Mouse (Mus musculus) embryonic facial prominence, embryonic 13.5 days (tissue): ENCODE data around the gene Cyp11a1. TPM values are rescaled to one million over a fixed set of nuclear protein-coding genes. Genes with fewer than 3 reads are reported as not detected.

Experiments
- ATAC-seq: fragments of 200-750 bp; cut with Nextera tagmentation; 2 replicates; pipeline ENCODE4 v1.8.0; 2017; ENCODE audit warnings: low read depth; ENCODE audit not compliant: insufficient number of reproducible peaks, insufficient read depth, low FRiP score, low TSS enrichment
- H3K27ac ChIP-seq: fragments of 300-500 bp; sonication (generic); 2 replicates; pipeline ENCODE4 v1.5.1; 2015; ENCODE audit warnings: moderate library complexity, mild to moderate bottlenecking, inconsistent platforms
- H3K27me3 ChIP-seq: fragments of 300-500 bp; sonication (generic); 2 replicates; pipeline ENCODE4 v1.6.1; 2015; ENCODE audit warnings: mild to moderate bottlenecking, inconsistent platforms
- H3K36me3 ChIP-seq: fragments of 300-500 bp; sonication (generic); 2 replicates; pipeline ENCODE4 v1.6.1; 2015; ENCODE audit warnings: mild to moderate bottlenecking, inconsistent platforms
- H3K4me1 ChIP-seq: fragments of 300-500 bp; sonication (generic); 2 replicates; pipeline ENCODE4 v1.6.1; 2015; ENCODE audit warnings: inconsistent platforms
- H3K4me2 ChIP-seq: fragments of 300-500 bp; sonication (generic); 2 replicates; pipeline ENCODE4 v1.6.1; 2015; ENCODE audit warnings: moderate library complexity, mild to moderate bottlenecking, inconsistent platforms
- H3K4me3 ChIP-seq: fragments of 300-500 bp; sonication (generic); 2 replicates; pipeline ENCODE4 v1.5.1; 2015; ENCODE audit warnings: mild to moderate bottlenecking, inconsistent platforms
- H3K9ac ChIP-seq: fragments of 300-500 bp; sonication (generic); 2 replicates; pipeline ENCODE4 v1.6.1; 2015; ENCODE audit warnings: mild to moderate bottlenecking, inconsistent platforms
- H3K9me3 ChIP-seq: fragments of 300-500 bp; sonication (generic); 2 replicates; pipeline ENCODE4 v1.6.1; 2016; ENCODE audit warnings: inconsistent platforms
- WGBS: fragments of 180-500 bp; shearing (Covaris S2); methylation state at CpG from one replicate; pipeline ENCODE4 v1.1.7; 2015; ENCODE audit warnings: mixed read lengths; 5-methylcytosine and 5-hydroxymethylcytosine counted together
- polyA plus RNA-seq: library from polyadenylated mRNA; unstranded; fragments of >200 nt; fragmentation: Nextera tagmentation; extraction: Ambion mirVana; gene quantifications from 2 replicates; pipeline ENCODE4 v1.2.1, GENCODE M21; 2015

Gene Cyp11a1
- polyA plus RNA-seq, 1 experiment from 2014 or later, result 0.77 TPM

- WGBS, result 78% methylated on average over 5 of the region's 5 CpGs
These were observed 30.9 kb upstream of the Cyp11a1 start for GRCm38 (mm10) chr9:57975200-57975821.

GRCm38 (mm10) chr9:57978025-57978424 is 28.2 kb upstream of the Cyp11a1 start:
- no peak for ATAC-seq
- Histone ChIP-seq H3K4me1 (peaks cover 8% of the 10 kb centered on the region), H3K9me3 (no peaks in the 10 kb centered on the region), H3K9ac (no peak overlapping the region), H3K36me3 (no peaks in the 10 kb centered on the region), H3K27ac (no peak overlapping the region), H3K4me2 (no peak overlapping the region), H3K4me3 (no peak overlapping the region), H3K27me3 (no peaks in the 10 kb centered on the region)
- 79% methylated on average over 6 of the region's 6 CpGs for WGBS

More at GRCm38 (mm10) chr9:57975200-57975821, 30.9 kb upstream of the Cyp11a1 start:
- Histone ChIP-seq H3K9ac (no peak overlapping the region), H3K27me3 (no peaks in the 10 kb centered on the region), H3K4me3 (no peak overlapping the region), H3K4me2 (no peak overlapping the region), H3K9me3 (no peaks in the 10 kb centered on the region), H3K27ac (no peak overlapping the region), H3K4me1 (peaks cover 24% of the 10 kb centered on the region), H3K36me3 (no peaks in the 10 kb centered on the region)
- no peak for ATAC-seq

DNA sequence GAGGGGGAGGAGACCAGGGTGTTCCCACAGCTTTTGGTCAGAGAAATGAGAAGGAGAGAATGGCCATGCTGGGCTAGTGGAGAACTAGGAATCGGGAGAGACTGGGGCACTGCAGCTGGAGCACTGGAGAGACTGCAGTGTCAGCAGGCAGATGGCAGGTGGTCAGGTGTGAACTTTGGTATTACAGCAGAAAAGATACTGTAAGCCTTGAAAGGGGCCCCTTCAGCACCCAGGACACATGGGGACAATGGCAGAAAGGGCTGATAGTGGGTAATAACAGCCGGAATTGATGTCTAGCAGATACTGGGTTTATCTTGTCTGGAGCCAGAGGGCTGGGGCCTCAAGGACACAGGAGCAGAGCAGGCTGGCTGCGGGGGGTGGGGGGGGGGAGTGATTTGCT is 27.4 kb upstream of the Cyp11a1 start:
- H3K4me2 ChIP-seq, result no peak overlapping the region
- H3K27ac ChIP-seq, result no peak overlapping the region
- H3K36me3 ChIP-seq, result no peaks in the 10 kb centered on the region
- no peaks in the 10 kb centered on the region; the same call in 1 of the 2 replicates for H3K4me1 ChIP-seq
- WGBS, result 74% methylated on average over 3 of the region's 3 CpGs
- no peak for ATAC-seq
- no peaks in the 10 kb centered on the region for H3K9me3 ChIP-seq
- no peak overlapping the region for H3K9ac ChIP-seq
- no peak overlapping the region for H3K4me3 ChIP-seq
- no peaks in the 10 kb centered on the region for H3K27me3 ChIP-seq

DNA sequence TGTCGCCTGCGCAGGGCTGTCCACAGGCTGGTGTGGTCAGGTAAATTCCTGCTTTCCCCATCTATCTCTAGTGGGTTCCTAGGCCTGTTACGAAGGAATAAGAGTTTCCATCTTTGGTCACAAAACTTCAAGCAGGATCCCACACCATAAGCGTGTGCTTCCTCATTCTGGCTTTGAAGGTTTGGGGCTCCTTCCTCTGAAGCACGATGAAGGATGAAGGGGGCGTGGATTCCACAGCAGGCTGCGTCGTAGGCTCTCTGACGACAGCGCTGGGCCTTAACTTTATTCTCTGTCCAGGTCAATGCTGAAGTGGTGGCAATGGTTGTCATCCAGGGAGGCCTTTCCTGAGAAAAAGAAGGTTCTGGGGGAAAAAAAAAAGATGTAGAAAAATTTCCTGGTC is 25.6 kb upstream of the Cyp11a1 start:
- Histone ChIP-seq H3K4me1 (no peaks in the 10 kb centered on the region), H3K4me3 (no peak overlapping the region), H3K27me3 (no peaks in the 10 kb centered on the region), H3K36me3 (no peaks in the 10 kb centered on the region), H3K9ac (no peak overlapping the region), H3K4me2 (no peak overlapping the region), H3K9me3 (no peaks in the 10 kb centered on the region), H3K27ac (no peak overlapping the region)
- no peak for ATAC-seq
- WGBS, result 86% methylated on average over 10 of the region's 10 CpGs

- Histone ChIP-seq H3K4me1 (no peaks in the 10 kb centered on the region), H3K9me3 (no peaks in the 10 kb centered on the region), H3K27me3 (no peaks in the 10 kb centered on the region), H3K27ac (peak overlapping the region; percentile 11; the same call in 1 of the 2 replicates), H3K4me2 (no peak overlapping the region), H3K9ac (no peak overlapping the region), H3K36me3 (no peaks in the 10 kb centered on the region), H3K4me3 (no peak overlapping the region)
- 86% methylated on average over 8 of the region's 8 CpGs for WGBS
- no peak for ATAC-seq
These were observed 20.9 kb upstream of the Cyp11a1 start for GRCm38 (mm10) chr9:57985304-57985703.

GRCm38 (mm10) chr9:57986293-57986692 is 19.9 kb upstream of the Cyp11a1 start:
- no peak overlapping the region for H3K4me2 ChIP-seq
- no peaks in the 10 kb centered on the region for H3K9me3 ChIP-seq
- H3K9ac ChIP-seq, result no peak overlapping the region
- no peak overlapping the region for H3K27ac ChIP-seq
- no peak for ATAC-seq
- no peaks in the 10 kb centered on the region for H3K27me3 ChIP-seq
- H3K4me1 ChIP-seq, result no peaks in the 10 kb centered on the region
- H3K4me3 ChIP-seq, result no peak overlapping the region
- 82% methylated on average over 7 of the region's 7 CpGs for WGBS
- H3K36me3 ChIP-seq, result no peaks in the 10 kb centered on the region

DNA sequence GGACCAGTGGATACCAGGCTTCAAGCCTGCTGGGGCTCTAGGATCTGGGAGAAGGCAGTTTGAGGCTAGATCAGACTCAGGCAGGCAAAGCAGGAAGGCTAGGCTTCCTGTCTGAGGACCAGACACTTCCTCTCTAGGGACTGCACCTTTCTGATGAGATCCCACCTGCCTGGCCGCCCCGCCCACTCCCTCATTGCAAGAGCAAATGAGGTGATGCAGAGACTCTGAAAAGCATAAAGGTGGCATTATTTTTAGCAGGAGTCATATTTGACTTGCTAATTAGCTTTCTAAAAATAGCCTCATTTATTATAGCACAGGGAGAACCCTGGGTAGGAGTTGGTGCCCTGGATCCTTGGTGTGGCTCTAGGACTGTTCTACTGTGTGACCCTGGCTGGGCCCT is 18.1 kb upstream of the Cyp11a1 start:
- WGBS, result 86% methylated on average over 2 of the region's 2 CpGs
- Histone ChIP-seq H3K27ac (no peak overlapping the region), H3K4me1 (peaks cover 4% of the 10 kb centered on the region), H3K4me2 (no peak overlapping the region), H3K9ac (no peak overlapping the region), H3K36me3 (no peaks in the 10 kb centered on the region), H3K27me3 (no peaks in the 10 kb centered on the region), H3K4me3 (no peak overlapping the region), H3K9me3 (no peaks in the 10 kb centered on the region)
- no peak for ATAC-seq

- Histone ChIP-seq H3K9ac (no peak overlapping the region), H3K36me3 (no peaks in the 10 kb centered on the region), H3K4me2 (no peak overlapping the region), H3K27ac (no peak overlapping the region), H3K4me3 (no peak overlapping the region), H3K4me1 (peaks cover 11% of the 10 kb centered on the region), H3K9me3 (no peaks in the 10 kb centered on the region), H3K27me3 (no peaks in the 10 kb centered on the region)
- no peak for ATAC-seq
- 84% methylated on average over 6 of the region's 6 CpGs for WGBS
These were observed 16.9 kb upstream of the Cyp11a1 start for GRCm38 (mm10) chr9:57989309-57989708.

DNA sequence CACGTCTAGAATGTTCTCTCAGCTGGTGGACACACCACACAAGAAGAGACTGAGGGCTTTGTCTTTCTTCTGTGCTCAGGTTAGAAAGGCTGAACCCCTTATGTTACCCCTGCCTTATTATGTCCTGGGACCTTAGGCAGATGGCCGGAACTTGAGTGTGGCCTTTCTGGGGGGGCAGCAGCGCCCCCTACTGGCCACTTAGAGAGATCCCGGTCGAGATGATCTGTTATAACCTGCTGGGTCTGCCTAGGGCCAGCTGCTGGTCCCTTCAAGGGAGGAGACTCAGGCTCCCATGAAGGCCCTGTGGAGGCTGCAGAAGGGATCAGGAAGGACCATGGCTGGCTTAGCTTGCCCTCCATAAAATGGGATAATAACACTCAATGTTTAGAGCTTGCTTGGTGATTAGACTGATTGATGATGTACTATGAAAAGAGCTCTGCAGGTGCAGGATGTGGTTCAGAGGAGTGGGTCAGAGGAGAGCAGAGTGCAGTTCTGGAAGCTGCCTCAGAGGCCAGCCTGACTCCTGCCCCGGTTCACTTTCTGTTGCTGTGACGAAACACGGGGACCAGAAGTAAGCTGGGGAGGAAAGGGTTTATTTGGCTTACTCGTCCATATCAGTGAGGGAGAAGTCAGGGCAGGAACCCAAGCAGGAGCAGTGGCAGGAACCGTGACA is 15.6 kb upstream of the Cyp11a1 start:
- H3K9ac ChIP-seq, result no peak overlapping the region
- no peak for ATAC-seq
- no peaks in the 10 kb centered on the region for H3K9me3 ChIP-seq

DNA sequence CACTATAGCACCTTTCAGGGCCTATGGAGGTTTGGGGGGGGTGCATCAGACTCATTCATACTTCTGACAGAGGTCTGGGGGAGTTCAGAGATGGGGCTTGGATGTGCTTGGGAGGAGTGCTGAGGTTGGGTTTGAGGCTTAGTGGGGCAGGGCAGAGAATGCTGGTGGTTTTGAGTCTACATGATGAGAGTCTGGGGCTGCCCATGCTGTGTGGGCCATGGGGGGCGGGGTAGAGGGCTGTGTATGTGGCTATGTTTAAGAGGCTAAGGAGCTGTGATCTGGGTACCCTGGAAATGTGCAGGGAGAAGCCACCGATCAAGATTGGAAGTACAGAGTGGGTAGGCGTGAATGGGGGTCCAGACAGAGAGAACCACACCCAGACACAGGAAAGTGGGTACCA is 14.2 kb upstream of the Cyp11a1 start:
- no peak overlapping the region for H3K4me2 ChIP-seq
- no peak overlapping the region for H3K4me3 ChIP-seq
- H3K4me1 ChIP-seq, result peaks cover 11% of the 10 kb centered on the region
- H3K36me3 ChIP-seq, result no peaks in the 10 kb centered on the region
- H3K9ac ChIP-seq, result no peak overlapping the region
- no peaks in the 10 kb centered on the region for H3K9me3 ChIP-seq
- H3K27ac ChIP-seq, result no peak overlapping the region
- 88% methylated on average over 3 of the region's 3 CpGs for WGBS
- peaks cover 18% of the 10 kb centered on the region for H3K27me3 ChIP-seq
- ATAC-seq, result no peak

More for the DNA sequence above, 15.6 kb upstream of the Cyp11a1 start:
- H3K36me3 ChIP-seq, result no peaks in the 10 kb centered on the region
- H3K4me1 ChIP-seq, result peaks cover 11% of the 10 kb centered on the region
- H3K4me3 ChIP-seq, result no peak overlapping the region
- no peak overlapping the region for H3K27ac ChIP-seq
- peaks cover 4% of the 10 kb centered on the region; the same call in 1 of the 2 replicates for H3K27me3 ChIP-seq
- WGBS, result 44% methylated on average over 10 of the region's 10 CpGs
- H3K4me2 ChIP-seq, result no peak overlapping the region

DNA sequence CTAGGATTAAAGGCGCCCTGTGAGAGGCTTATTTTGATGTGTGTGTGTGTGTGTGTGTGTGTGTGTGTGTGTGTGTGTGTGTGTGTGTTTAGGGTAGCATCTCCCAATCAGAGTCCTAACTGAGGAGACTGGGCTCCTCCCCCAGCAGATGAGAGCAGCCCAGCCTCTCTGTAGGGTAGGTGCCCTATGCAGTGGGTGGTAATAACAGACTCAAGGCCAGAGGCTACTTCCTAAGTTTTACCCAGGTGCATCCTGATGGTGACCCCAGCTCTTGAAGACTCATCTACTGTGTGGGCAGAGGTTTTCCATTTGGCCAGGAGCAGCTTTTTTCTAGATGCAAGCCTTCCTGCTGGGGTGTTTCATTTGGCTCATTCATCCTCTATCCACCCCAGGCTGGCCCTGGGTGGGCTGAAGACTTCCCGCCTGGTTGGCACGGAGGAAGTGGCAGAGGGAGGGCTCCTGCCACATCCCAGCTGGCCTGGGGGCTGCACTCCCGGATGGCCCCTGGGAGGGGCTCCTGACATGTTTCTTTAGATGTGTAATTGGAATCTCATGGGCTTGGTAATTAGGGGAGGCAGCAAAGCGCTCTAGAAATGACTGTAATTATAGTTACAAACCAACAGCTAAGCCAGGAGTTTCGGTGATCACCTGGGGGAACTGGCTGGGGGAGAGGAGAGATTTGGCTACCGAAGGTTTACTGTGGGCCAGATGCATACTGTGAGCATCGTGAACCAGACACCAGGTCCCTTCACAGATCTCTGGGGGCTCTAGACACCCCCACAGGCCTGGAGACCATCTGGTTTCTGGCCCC is 13.2 kb upstream of the Cyp11a1 start:
- Histone ChIP-seq H3K36me3 (no peaks in the 10 kb centered on the region), H3K4me1 (peaks cover 17% of the 10 kb centered on the region), H3K27me3 (peaks cover 28% of the 10 kb centered on the region), H3K4me3 (no peak overlapping the region), H3K9me3 (no peaks in the 10 kb centered on the region), H3K4me2 (0 out of 2 replicates have a peak overlapping the region, but pooled peaks have one; percentile 16), H3K9ac (no peak overlapping the region), H3K27ac (peak overlapping the region; percentile 12; the same call in 1 of the 2 replicates)
- WGBS, result 22% methylated on average over 8 of the region's 8 CpGs
- no peak for ATAC-seq
